Mouse (Mus musculus): ENCODE results near the gene Vav1. TPM values are rescaled to one million over a fixed set of nuclear protein-coding genes. Genes with fewer than 3 reads are reported as not detected.

The Vav1 gene
- polyA plus RNA-seq, 1 experiment from 2014 or later: 1.8 TPM

DNA sequence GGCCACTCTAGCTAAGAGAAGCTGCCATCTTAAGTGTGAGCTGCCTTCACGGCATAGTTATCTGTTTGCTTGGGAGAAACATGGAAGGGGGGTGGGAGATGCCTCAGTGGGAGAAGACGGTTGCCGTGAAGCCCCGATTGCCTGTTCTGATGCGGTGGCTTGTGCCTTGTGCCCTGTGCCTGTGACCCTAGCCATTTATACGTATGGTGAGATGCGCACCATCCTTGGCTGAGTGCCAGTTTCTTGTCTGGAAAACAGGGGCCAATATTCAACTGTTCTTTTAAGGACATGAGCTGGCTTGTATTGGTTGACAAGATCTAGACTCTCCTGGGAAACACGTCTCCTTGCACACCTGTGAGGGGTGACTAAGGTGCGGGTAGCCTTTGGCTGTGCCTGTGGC lies 72.2 kb downstream of the Vav1 start:
- no peak overlapping the region for H3K9ac ChIP-seq
- H3K4me2 ChIP-seq: no peak overlapping the region
- no peak overlapping the region for H3K4me3 ChIP-seq
- ATAC-seq (ENCODE audit: low read depth): no peak
- H3K36me3 ChIP-seq: no peaks in the 10 kb centered on the region
- no peaks in the 10 kb centered on the region for H3K27me3 ChIP-seq
- no peaks in the 10 kb centered on the region for H3K4me1 ChIP-seq (replicated peaks)
- no peak overlapping the region for H3K27ac ChIP-seq (replicated peaks)
- no peaks in the 10 kb centered on the region for H3K9me3 ChIP-seq
- 88% methylated on average over 9 of the region's 9 CpGs for WGBS

DNA sequence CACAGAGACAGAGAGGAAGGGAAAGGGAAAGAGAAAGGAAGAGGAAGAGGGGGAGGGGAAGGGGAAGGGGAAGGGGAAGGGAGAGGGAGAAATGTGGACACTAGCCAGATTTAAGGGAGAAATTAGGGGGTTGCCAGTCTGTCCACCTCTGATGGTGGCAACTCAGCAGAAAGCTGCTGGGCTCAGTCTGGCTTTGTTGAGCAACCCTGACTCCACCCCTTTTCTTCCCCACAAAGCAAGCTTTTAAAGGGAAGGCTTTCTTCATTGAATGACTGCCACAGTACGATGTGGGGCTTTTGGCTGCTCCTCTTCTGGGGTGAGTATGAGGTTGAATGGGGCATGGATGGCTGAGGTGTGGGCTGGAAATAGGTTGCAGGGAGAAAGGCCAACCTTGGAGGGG lies 79.5 kb downstream of the Vav1 start, which contains the start of gene Adgre1:
Adgre1 (plus strand) TSS at position 251 of the 400 bp plus-strand sequence.
- H3K9ac ChIP-seq: no peak within 1 kb of the TSS
- no peak for ATAC-seq (ENCODE audit: low read depth)
- H3K9me3 ChIP-seq: no peaks in the 10 kb centered on the region
- H3K4me3 ChIP-seq: no peak within 1 kb of the TSS
- H3K27ac ChIP-seq (replicated peaks): no peak within 1 kb of the TSS
- no peaks in the 10 kb centered on the region for H3K36me3 ChIP-seq
- H3K4me1 ChIP-seq (replicated peaks): no peaks in the 10 kb centered on the region
- H3K27me3 ChIP-seq: no peaks in the 10 kb centered on the region
- 4% methylated on average over 1 of the region's 1 CpGs for WGBS
- H3K4me2 ChIP-seq: no peak within 1 kb of the TSS

DNA sequence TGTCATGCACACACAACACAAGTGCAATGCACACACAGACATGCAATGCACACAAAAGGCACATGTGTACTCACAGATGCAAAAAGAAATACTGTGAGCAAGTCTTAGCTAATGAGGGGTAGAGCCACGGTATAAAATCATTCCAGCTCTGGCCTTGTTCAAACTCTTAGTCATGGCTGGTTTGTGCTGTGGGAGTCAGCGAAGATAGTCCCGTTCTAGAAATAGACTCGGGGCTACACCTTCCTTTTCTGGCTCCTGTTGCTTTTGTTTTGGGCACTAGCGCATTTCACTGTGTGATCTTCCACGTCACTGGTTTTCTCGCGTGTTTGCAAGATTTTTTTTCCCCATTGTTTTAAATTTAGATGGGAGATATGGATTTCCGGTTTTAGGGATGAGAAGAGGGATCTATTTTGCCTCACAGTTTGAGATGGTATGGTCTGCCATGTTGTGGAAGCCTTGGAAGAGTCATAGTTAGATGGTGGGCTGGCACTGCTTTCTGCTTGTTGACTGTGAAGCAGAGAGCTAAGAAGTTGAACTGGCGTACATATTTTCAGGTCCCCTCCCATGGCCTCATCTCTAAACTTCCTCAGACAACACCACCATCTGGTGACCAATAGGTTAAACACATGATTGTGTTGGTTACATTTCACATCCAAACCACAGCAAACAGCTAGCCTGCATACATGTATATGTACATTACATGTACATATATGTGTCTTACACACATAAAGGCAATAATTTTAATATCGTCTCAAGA lies 80.8 kb downstream of the Vav1 start:
- no peak for ATAC-seq (ENCODE audit: low read depth)
- Histone ChIP-seq H3K27me3 (no peaks in the 10 kb centered on the region), H3K9me3 (no peaks in the 10 kb centered on the region), H3K4me3 (no peak overlapping the region), H3K9ac (no peak overlapping the region), H3K36me3 (no peaks in the 10 kb centered on the region), H3K4me2 (no peak overlapping the region), H3K27ac (replicated peaks) (no peak overlapping the region), H3K4me1 (replicated peaks) (no peaks in the 10 kb centered on the region)
- WGBS: 88% methylated on average over 11 of the region's 11 CpGs

Other genes starting within 250 kb of the Vav1 start
- gene Khsrp, start 247.6 kb upstream of the Vav1 start, polyA plus RNA-seq (2015; fragmentation: Nextera tagmentation; extraction: Ambion mirVana): 33.5 and 34.2 TPM in 2 replicates
- not detected in 2 replicates for gene Slc25a41, start 237.4 kb upstream of the Vav1 start, polyA plus RNA-seq (2015; fragmentation: Nextera tagmentation; extraction: Ambion mirVana)
- 0.92 and 1.1 TPM in 2 replicates for gene Crb3, start 220.0 kb upstream of the Vav1 start, polyA plus RNA-seq (2015; fragmentation: Nextera tagmentation; extraction: Ambion mirVana)
- 29.5 and 33.3 TPM in 2 replicates for gene Slc25a23, start 219.2 kb upstream of the Vav1 start, polyA plus RNA-seq (2015; fragmentation: Nextera tagmentation; extraction: Ambion mirVana)
- gene Dennd1c, start 200.6 kb upstream of the Vav1 start, polyA plus RNA-seq (2015; fragmentation: Nextera tagmentation; extraction: Ambion mirVana): 3.7 and 5.9 TPM in 2 replicates
- gene Tubb4a, start 191.3 kb upstream of the Vav1 start, polyA plus RNA-seq (2015; fragmentation: Nextera tagmentation; extraction: Ambion mirVana): 381 and 413 TPM in 2 replicates
- 4.2 and 6.2 TPM in 2 replicates for gene Tnfsf9, start 173.8 kb upstream of the Vav1 start, polyA plus RNA-seq (2015; fragmentation: Nextera tagmentation; extraction: Ambion mirVana)
- 0.56 and 0.62 TPM in 2 replicates for gene Cd70, start 129.3 kb upstream of the Vav1 start, polyA plus RNA-seq (2015; fragmentation: Nextera tagmentation; extraction: Ambion mirVana)
- not detected in 2 replicates for gene Tnfsf14, start 84.9 kb upstream of the Vav1 start, polyA plus RNA-seq (2015; fragmentation: Nextera tagmentation; extraction: Ambion mirVana)
- 1.6 and 1.9 TPM in 2 replicates for gene C3, start 51.0 kb upstream of the Vav1 start, polyA plus RNA-seq (2015; fragmentation: Nextera tagmentation; extraction: Ambion mirVana)
- 23.8 and 24.8 TPM in 2 replicates for gene Gpr108, start 30.7 kb upstream of the Vav1 start, polyA plus RNA-seq (2015; fragmentation: Nextera tagmentation; extraction: Ambion mirVana)
- gene Trip10, start 29.6 kb upstream of the Vav1 start, polyA plus RNA-seq (2015; fragmentation: Nextera tagmentation; extraction: Ambion mirVana): 14.7 and 15.4 TPM in 2 replicates
- gene Adgre1, start 79.6 kb downstream of the Vav1 start, polyA plus RNA-seq (2015; fragmentation: Nextera tagmentation; extraction: Ambion mirVana): 5.3 and 6.0 TPM in 2 replicates